Mouse (Mus musculus) megakaryocyte progenitor cell, adult 5-6 weeks (primary cell): Measurements from ENCODE around the gene Topaz1. TPM values are rescaled to one million over a fixed set of nuclear protein-coding genes. Genes with fewer than 3 reads are reported as not detected.
"Not testable (repeated sequence)": the region's sequence is repeated elsewhere in the genome, so short reads cannot be mapped to it uniquely, and the experiment has no call there.

Experiments
- ATAC-seq: replicated peaks from 2 replicates; pipeline ENCODE4 v1.8.0; 2016; ENCODE audit warnings: mild to moderate bottlenecking, moderate TSS enrichment, inconsistent platforms; ENCODE audit not compliant: poor library complexity
- total RNA-seq, 2 experiments: library from RNA; stranded (forward) in 1 of 2; stranded (reverse) in 1 of 2; fragments of 157-497, 149-512 nt in 1 of 2; fragments of 200-1000 nt in 1 of 2; gene quantifications; 2 replicates each; pipeline versions ENCODE4 v1.2.3 to v1.2.4; 2015 to 2017

The Topaz1 gene
- total RNA-seq, 2 experiments from 2014 or later, result not detected

- no peak for ATAC-seq
Observed at GRCm38 (mm10) chr9:122807186-122807585, 60.0 kb downstream of the Topaz1 start.

GRCm38 (mm10) chr9:122810212-122810611 is 63.1 kb downstream of the Topaz1 start:
- ATAC-seq, result no peak

GRCm38 (mm10) chr9:122812386-122812785 is 65.2 kb downstream of the Topaz1 start:
- ATAC-seq, result no peak

GRCm38 (mm10) chr9:122814775-122815174 is 67.6 kb downstream of the Topaz1 start:
- no peak for ATAC-seq

- no peak for ATAC-seq
Observed at GRCm38 (mm10) chr9:122815239-122815851, 68.2 kb downstream of the Topaz1 start.

GRCm38 (mm10) chr9:122823374-122824017 is 76.3 kb downstream of the Topaz1 start:
- no peak for ATAC-seq

GRCm38 (mm10) chr9:122826743-122827142 is 79.6 kb downstream of the Topaz1 start:
- ATAC-seq, result no peak

GRCm38 (mm10) chr9:122829826-122830380 is 82.8 kb downstream of the Topaz1 start:
- ATAC-seq, result no peak

GRCm38 (mm10) chr9:122836126-122836525 is 89.0 kb downstream of the Topaz1 start:
- ATAC-seq, result no peak

- no peak for ATAC-seq
Observed at GRCm38 (mm10) chr9:122836790-122837189, 89.6 kb downstream of the Topaz1 start.

- ATAC-seq, result no peak
Observed at GRCm38 (mm10) chr9:122837216-122837615, 90.1 kb downstream of the Topaz1 start.

- no peak for ATAC-seq
Observed at GRCm38 (mm10) chr9:122837680-122838079, 90.5 kb downstream of the Topaz1 start.

- ATAC-seq, result no peak
Observed at GRCm38 (mm10) chr9:122843760-122844159, 96.6 kb downstream of the Topaz1 start, which contains the start of gene Gm35549. Gene Gm35549, minus strand, starts transcription at chr9:122844035.

GRCm38 (mm10) chr9:122845621-122846020 is 98.5 kb downstream of the Topaz1 start:
- ATAC-seq, result no peak

- no peak for ATAC-seq
Observed at GRCm38 (mm10) chr9:122846156-122846555, 99.0 kb downstream of the Topaz1 start.

GRCm38 (mm10) chr9:122847811-122848311 is 100.7 kb downstream of the Topaz1 start:
- not testable (repeated sequence) for ATAC-seq

Other genes with a start within 250 kb of the Topaz1 start
- 4.0 and 4.9 TPM in 2 replicates for gene Tcaim, start 58.2 kb downstream of the Topaz1 start, total RNA-seq (2015)
- 6.8 and 8.3 TPM in 2 replicates for gene Tcaim, start 58.2 kb downstream of the Topaz1 start, total RNA-seq (2017)
- gene Gm35549, start 96.7 kb downstream of the Topaz1 start, total RNA-seq (2015), result not detected in 2 replicates
- gene Gm35549, start 96.7 kb downstream of the Topaz1 start, total RNA-seq (2017), result not detected in 2 replicates
- 27.2 and 35.6 TPM in 2 replicates for gene Zfp445, start 118.7 kb downstream of the Topaz1 start, total RNA-seq (2015)
- 56.0 and 80.6 TPM in 2 replicates for gene Zfp445, start 118.7 kb downstream of the Topaz1 start, total RNA-seq (2017)
- gene Zkscan7, start 138.3 kb downstream of the Topaz1 start, total RNA-seq (2015), result 1.4 TPM in 2 replicates
- gene Zkscan7, start 138.3 kb downstream of the Topaz1 start, total RNA-seq (2017), result 1.6 and 2.2 TPM in 2 replicates
- 1.6 and 1.8 TPM in 2 replicates for gene Zfp105, start 175.7 kb downstream of the Topaz1 start, total RNA-seq (2015)
- 1.5 and 2.2 TPM in 2 replicates for gene Zfp105, start 175.7 kb downstream of the Topaz1 start, total RNA-seq (2017)
- 48.1 and 50.3 TPM in 2 replicates for gene 1110059G10Rik, start 203.7 kb downstream of the Topaz1 start, total RNA-seq (2015)
- 18.7 and 23.9 TPM in 2 replicates for gene 1110059G10Rik, start 203.7 kb downstream of the Topaz1 start, total RNA-seq (2017)
- gene Kif15, start 203.7 kb downstream of the Topaz1 start, total RNA-seq (2015), result 132 and 145 TPM in 2 replicates
- 343 and 401 TPM in 2 replicates for gene Kif15, start 203.7 kb downstream of the Topaz1 start, total RNA-seq (2017)